Mouse (Mus musculus) embryo, embryonic 9.5 days (tissue): ENCODE data around the gene Vps13d.

Experiments used
- DNase-seq: peaks from one replicate; pipeline ENCODE4 v3.0.0-alpha.2; 2017; ENCODE audit errors: extremely low spot score

Gene Vps13d

DNA sequence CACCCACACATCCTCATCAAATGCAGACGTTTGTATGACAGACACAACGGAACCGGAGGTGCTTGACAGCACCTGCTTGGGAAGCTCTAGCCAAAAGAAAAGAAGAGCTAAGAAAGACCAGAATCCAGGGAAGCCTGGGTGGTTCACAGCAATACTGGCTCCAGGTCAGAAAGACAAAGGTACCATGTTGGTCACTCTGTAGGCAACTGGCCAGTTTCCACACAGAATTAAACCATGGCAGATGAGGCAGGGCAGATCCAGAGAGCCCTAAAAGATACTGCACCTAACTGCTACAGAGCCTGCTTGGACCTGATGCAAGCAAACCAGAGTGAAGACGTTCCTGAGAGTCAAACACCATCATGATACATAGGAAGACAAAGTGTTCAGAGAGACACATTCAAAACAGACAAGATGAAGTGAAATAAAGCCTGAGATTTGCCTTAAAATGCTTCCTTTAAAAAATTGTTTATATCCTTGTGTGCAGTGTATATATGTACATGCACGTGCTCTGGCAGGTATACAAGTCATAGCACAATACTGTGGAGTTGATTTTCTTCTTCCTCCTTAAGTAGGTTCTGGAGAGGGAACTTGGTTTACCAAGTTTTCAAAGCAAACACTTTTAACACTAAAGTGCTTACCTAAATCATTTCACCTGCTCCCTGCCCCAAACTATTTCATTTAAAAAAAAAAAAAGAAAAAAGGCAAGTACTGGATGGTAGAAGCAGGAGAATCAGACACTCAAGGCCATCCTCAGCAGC lies 44.3 kb downstream of the Vps13d start:
- DNase-seq, result no peak

DNA sequence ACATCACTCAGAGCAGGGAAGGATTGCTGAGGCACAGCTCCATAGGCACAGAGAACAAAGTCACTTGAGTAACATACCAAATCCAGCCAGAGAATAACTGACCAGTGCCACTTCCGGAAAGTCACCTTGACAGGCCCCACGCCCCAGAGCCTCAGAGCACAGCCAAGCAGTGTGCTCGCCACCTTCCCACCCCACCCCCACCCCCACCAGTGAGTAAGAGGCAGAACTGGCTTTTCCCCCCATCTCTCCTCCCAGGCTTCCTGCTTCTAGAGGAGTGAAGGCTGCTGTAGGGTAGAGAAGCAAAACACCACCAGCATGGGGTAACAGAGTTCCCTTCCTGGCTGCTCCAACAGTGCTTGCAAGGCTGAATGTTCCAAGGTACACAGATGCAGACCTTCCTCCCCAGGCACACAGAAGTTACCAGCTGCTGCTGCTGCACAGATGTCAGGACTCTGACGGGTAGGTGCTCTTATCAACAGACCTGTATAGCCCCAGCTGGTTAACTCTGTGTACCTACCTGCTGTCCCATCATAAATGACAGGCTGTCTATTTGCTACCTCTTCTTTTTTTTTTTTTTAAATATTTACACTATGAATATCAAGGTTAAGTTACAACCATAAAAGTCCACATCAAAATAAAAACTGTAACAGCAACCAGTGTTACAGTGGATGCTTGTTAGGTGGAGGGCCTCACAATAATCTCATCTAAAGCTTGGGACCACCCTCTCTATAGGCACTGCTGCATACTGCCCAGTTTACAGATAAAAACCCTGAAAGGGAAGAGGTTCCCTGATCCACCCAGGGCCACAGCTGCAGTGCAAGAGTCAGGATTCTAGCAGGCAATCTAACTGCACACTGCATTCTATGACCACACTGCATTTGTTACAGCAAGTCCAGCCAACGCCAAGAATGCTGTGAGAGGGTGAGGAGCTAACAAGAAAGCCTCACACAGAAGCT lies 47.5 kb downstream of the Vps13d start:
- no peak for DNase-seq

- DNase-seq, result no peak
These were observed 51.3 kb downstream of the Vps13d start for GRCm38 (mm10) chr4:145143533-145143932.

DNA sequence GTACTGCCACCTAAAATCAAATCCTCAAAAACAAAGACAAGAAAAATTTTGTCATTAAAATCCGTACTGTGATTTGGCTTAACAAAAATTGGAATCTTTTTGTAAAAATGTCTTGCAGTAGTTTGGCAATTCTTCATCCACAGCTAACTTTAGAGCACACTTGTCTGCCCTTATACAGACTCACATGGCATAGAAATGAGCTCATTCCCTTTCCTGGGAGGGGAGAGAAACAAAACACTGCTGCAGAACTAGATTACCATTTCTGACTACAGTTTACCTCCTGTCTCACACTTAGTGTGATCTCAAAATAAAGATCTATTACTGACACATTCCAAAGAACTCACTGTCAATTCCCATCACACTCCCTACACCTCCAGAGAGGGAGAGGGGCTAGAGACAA lies 58.1 kb downstream of the Vps13d start:
- DNase-seq, result no peak

DNA sequence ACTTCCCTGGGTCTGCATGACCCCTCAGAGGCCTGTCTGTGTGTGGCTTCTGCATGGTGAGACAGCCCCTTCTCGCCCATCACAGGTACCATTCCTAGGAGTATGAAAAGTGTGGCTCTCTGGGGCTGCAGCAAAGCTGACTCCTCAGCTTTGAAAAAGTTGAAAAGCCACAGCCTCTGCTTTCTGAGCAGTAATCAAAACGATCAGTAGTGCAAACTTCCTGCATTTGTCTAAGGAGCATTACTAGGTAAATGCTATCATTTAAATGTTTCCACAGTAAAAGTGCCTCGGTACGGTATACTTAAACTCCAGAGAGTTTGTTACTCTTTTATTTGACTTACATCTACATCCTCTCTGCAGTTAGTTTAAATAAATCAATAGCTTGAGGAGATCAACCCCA lies 59.3 kb downstream of the Vps13d start:
- no peak for DNase-seq

GRCm38 (mm10) chr4:145130772-145131171 lies 64.0 kb downstream of the Vps13d start:
- no peak for DNase-seq

- DNase-seq, result no peak
These were observed 64.8 kb downstream of the Vps13d start for GRCm38 (mm10) chr4:145129956-145130548.

GRCm38 (mm10) chr4:145125463-145126220 lies 69.2 kb downstream of the Vps13d start:
- no peak for DNase-seq

GRCm38 (mm10) chr4:145124419-145124818 lies 70.4 kb downstream of the Vps13d start:
- DNase-seq, result no peak

- no peak for DNase-seq
These were observed 83.2 kb downstream of the Vps13d start for GRCm38 (mm10) chr4:145111641-145112040.

DNA sequence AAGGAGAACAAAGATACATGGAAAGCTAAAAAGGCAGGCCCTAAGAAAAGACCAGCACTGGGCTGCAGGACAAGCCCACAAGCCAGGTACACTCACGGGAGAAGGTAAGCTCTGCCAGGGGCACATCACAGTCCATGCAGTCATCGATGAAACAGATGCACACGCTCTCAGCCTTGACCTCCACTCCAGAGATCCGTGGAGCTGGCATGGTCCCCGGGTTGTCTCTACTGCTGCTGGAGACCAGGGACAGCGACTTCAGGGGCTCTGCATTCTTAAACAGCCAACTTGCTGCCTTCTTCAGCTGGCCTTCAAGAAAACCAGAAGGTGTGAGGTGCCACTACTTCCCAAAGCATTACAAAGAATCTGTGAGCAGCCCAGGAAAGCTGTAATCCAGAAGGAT lies 84.1 kb downstream of the Vps13d start:
- DNase-seq, result no peak

DNA sequence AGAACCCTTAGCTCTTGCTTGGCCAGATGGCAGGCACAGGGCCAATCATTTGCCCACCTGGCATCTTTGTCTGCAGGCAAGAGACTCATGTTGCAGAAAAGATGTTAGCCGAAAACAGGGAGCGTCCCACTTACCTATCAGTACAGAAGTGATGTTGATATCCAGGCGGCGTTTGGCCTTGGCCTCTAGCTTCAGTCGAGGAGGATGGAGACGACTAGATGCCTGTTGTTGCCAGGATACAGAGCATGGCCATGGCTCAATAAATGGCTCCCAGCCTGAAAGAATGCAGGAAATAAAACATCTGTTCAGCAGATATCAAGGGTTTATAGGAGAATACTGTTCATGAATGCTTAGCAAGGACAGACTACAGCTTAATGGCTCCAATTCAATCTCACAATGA lies 88.0 kb downstream of the Vps13d start:
- no peak for DNase-seq

- DNase-seq, result no peak
These were observed 89.5 kb downstream of the Vps13d start for GRCm38 (mm10) chr4:145105319-145105718.

- DNase-seq, result no peak
These were observed 89.9 kb downstream of the Vps13d start for GRCm38 (mm10) chr4:145104917-145105316.

- no peak for DNase-seq
These were observed 91.2 kb downstream of the Vps13d start for GRCm38 (mm10) chr4:145103617-145104016.

GRCm38 (mm10) chr4:145101823-145102718 lies 92.7 kb downstream of the Vps13d start:
- DNase-seq, result no peak

DNA sequence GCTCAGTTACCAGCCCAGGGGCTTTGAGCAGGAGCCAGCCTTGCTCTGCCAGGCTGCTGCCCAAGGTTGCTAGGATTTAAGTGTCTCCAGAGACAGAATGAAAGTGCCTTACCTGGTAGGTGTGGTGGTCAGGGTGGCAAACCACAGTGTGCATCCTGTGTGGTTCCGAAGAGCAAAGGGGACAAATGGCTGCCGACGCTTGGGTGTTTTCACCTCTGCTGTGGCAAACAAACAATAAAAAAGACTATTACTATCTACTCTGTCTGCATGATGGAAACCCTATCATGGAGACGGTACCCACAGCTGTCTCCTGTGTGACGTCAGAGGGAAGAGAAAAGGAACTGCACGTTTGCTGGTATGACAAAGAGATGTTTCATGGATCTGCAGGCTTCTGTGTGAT lies 95.0 kb downstream of the Vps13d start:
- no peak for DNase-seq

DNA sequence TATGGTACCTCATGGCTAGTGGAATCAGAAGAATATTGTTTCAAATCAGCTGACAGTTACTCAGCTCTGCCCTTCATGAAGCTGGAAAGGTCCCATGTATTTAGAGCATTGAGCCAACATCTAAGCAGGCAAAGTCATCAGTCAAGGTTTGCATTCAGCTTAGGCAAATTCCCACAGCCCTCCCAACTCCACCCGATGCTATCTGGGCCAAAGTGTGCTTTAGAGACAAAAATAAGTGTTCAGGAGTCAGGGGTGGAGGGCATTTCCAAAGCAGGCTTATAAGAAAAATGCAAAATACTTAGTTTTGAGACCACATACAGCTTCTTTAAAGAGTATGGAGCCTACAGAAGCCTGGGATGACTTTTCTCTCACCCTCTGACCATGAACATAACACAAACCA lies 95.5 kb downstream of the Vps13d start:
- no peak for DNase-seq

DNA sequence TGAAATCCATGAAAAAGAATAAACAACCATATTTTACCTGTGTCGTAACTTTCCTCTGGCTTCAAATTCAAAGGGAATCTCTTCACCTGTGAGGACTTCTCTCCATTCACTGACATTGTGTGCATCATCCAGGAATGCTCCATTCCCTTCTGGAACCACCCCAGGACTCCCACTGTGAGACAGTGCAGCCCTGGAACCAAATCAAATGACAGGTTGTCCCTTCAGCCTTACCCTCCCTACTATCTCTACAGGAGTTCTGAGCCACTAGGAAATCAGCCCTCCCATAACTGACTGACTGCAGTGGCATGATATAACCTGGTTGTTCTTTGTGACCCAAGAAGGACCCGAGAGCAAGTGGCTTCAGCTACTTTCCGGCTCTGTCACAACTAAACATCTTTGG lies 96.8 kb downstream of the Vps13d start:
- no peak for DNase-seq

GRCm38 (mm10) chr4:145096481-145097039 lies 98.2 kb downstream of the Vps13d start:
- no peak for DNase-seq
